Mouse (Mus musculus): ENCODE measurements at regions not wholly inside any gene's neighbourhood (a gene's known extent, or its start where the extent isn't known, plus 50 kb on each side); places are given as distances from the start of the nearest gene placed in this dataset.
"Not testable (repeated sequence)": the region's sequence is repeated elsewhere in the genome, so short reads cannot be mapped to it uniquely, and the experiment has no call there.

- in situ Hi-C loops (cut with MboI; ENCODE audit: low pct_ligation_motif_present, low pct_unique_long_range_greater_than_20kb, low sequenced_read_pairs) (no loop called here), dilution Hi-C loops (cut with MboI; ENCODE audit: extremely low pct_ligation_motif_present, extremely low pct_unique_long_range_greater_than_20kb, low sequenced_read_pairs) (no loop called here)
- no peaks in the 10 kb centered on the region for H3K79me2 ChIP-seq (replicated peaks; ENCODE audit: control insufficient read depth, extremely low read depth, insufficient read depth, poor library complexity, severe bottlenecking)
- H3K9me3 ChIP-seq (replicated peaks; ENCODE audit: low read length) = no peaks in the 10 kb centered on the region
- H3K4me2 ChIP-seq (ENCODE audit: insufficient read depth, low read depth, poor library complexity, severe bottlenecking) = no peak overlapping the region
- H3K4me1 ChIP-seq (ENCODE audit: control insufficient read depth in 1 of 2, insufficient read depth in 2 of 2) = no peaks in the 10 kb centered on the region; a peak in 1 of 4 replicates
- no peak for TF ChIP-seq MAX (IDR thresholded peaks at IDR 0.05; ENCODE audit: low read length)
- no peak overlapping the region for H3K4me3 ChIP-seq (replicated peaks in 1 of 3; ENCODE audit: low read depth in 2 of 3, low read length in 2 of 3, poor library complexity in 1 of 3)
- no peak overlapping the region for H3K27ac ChIP-seq (ENCODE audit: insufficient read depth, low read depth)
- H3K36me3 ChIP-seq (replicated peaks in 1 of 2; ENCODE audit: control insufficient read depth in 1 of 2, insufficient read depth in 1 of 2, low read length in 1 of 2) = no peaks in the 10 kb centered on the region
- no peak overlapping the region for H3K9ac ChIP-seq (ENCODE audit: insufficient read depth, low read depth)
- DNase-seq (ENCODE audit: extremely low read depth) = no peak
- no peaks in the 10 kb centered on the region for H3K27me3 ChIP-seq (replicated peaks)
These were observed 94.6 kb upstream of the Kcnmb2 start for GRCm38 (mm10) chr3:31807741-31808140.

GRCm38 (mm10) chr3:31809131-31809530, 93.2 kb upstream of the Kcnmb2 start:
- H3K4me3 ChIP-seq (replicated peaks in 1 of 3; ENCODE audit: low read depth in 2 of 3, low read length in 2 of 3, poor library complexity in 1 of 3); dilution Hi-C loops (cut with MboI; ENCODE audit: extremely low pct_ligation_motif_present, extremely low pct_unique_long_range_greater_than_20kb, low sequenced_read_pairs); DNase-seq (ENCODE audit: extremely low read depth); H3K9ac ChIP-seq (ENCODE audit: insufficient read depth, low read depth); H3K27me3 ChIP-seq (replicated peaks); H3K36me3 ChIP-seq (replicated peaks in 1 of 2; ENCODE audit: control insufficient read depth in 1 of 2, insufficient read depth in 1 of 2, low read length in 1 of 2); H3K27ac ChIP-seq (ENCODE audit: insufficient read depth, low read depth); H3K4me2 ChIP-seq (ENCODE audit: insufficient read depth, low read depth, poor library complexity, severe bottlenecking); in situ Hi-C loops (cut with MboI; ENCODE audit: low pct_ligation_motif_present, low pct_unique_long_range_greater_than_20kb, low sequenced_read_pairs); H3K9me3 ChIP-seq (replicated peaks; ENCODE audit: low read length); H3K79me2 ChIP-seq (replicated peaks; ENCODE audit: control insufficient read depth, extremely low read depth, insufficient read depth, poor library complexity, severe bottlenecking); H3K4me1 ChIP-seq (ENCODE audit: control insufficient read depth in 1 of 2, insufficient read depth in 2 of 2): not testable (repeated sequence)

GRCm38 (mm10) chr3:31811232-31811631, 91.1 kb upstream of the Kcnmb2 start:
- H3K4me2 ChIP-seq (ENCODE audit: insufficient read depth, low read depth, poor library complexity, severe bottlenecking) = no peak overlapping the region
- dilution Hi-C loops (cut with MboI; ENCODE audit: extremely low pct_ligation_motif_present, extremely low pct_unique_long_range_greater_than_20kb, low sequenced_read_pairs) = no loop called here
- no peak overlapping the region for H3K4me3 ChIP-seq (replicated peaks in 1 of 3; ENCODE audit: low read depth in 2 of 3, low read length in 2 of 3, poor library complexity in 1 of 3)
- H3K9ac ChIP-seq (ENCODE audit: insufficient read depth, low read depth) = no peak overlapping the region
- H3K27ac ChIP-seq (ENCODE audit: insufficient read depth, low read depth) = no peak overlapping the region
- TF ChIP-seq RCOR1 (conservative IDR thresholded peaks at IDR 0.05; ENCODE audit: low read depth, low read length) (no peak), CHD2 (IDR thresholded peaks at IDR 0.05; ENCODE audit: low read length) (no peak), JUND (conservative IDR thresholded peaks at IDR 0.05; ENCODE audit: low read depth, low read length) (no peak), TCF12 (IDR thresholded peaks at IDR 0.05; ENCODE audit: low read depth, low read length) (no peak), ZMIZ1 (IDR thresholded peaks at IDR 0.05; ENCODE audit: low read depth, low read length) (no peak), TBP (conservative IDR thresholded peaks at IDR 0.05; ENCODE audit: low read depth, low read length) (no peak), NRF1 (IDR thresholded peaks at IDR 0.05; ENCODE audit: low read depth, low read length) (no peak), ZKSCAN1 (IDR thresholded peaks at IDR 0.05; ENCODE audit: borderline replicate concordance, low read depth, low read length) (no peak), MAZ (IDR thresholded peaks at IDR 0.05; ENCODE audit: low read depth, low read length) (no peak), EP300 (IDR thresholded peaks at IDR 0.05; ENCODE audit: low read length) (no peak), ETS1 (conservative IDR thresholded peaks at IDR 0.05; ENCODE audit: low read depth, low read length) (no peak), MAX (IDR thresholded peaks at IDR 0.05; ENCODE audit: low read length) (no peak), RAD21 (IDR thresholded peaks at IDR 0.05; ENCODE audit: low read depth, low read length) (no peak), KAT2A (IDR thresholded peaks at IDR 0.05; ENCODE audit: insufficient replicate concordance, low read length) (no peak), MAFK (IDR thresholded peaks at IDR 0.05; ENCODE audit: insufficient replicate concordance, low read length) (no peak), MXI1 (IDR thresholded peaks at IDR 0.05; ENCODE audit: low read depth, low read length) (no peak), USF1 (IDR thresholded peaks at IDR 0.05; ENCODE audit: low read depth, low read length) (no peak)
- H3K9me3 ChIP-seq (replicated peaks; ENCODE audit: low read length) = no peaks in the 10 kb centered on the region
- no peaks in the 10 kb centered on the region for H3K36me3 ChIP-seq (replicated peaks in 1 of 2; ENCODE audit: control insufficient read depth in 1 of 2, insufficient read depth in 1 of 2, low read length in 1 of 2)
- no peaks in the 10 kb centered on the region for H3K27me3 ChIP-seq (replicated peaks)
- H3K79me2 ChIP-seq (replicated peaks; ENCODE audit: control insufficient read depth, extremely low read depth, insufficient read depth, poor library complexity, severe bottlenecking) = no peaks in the 10 kb centered on the region
- no peaks in the 10 kb centered on the region; a peak in 1 of 4 replicates for H3K4me1 ChIP-seq (ENCODE audit: control insufficient read depth in 1 of 2, insufficient read depth in 2 of 2)
- in situ Hi-C loops (cut with MboI; ENCODE audit: low pct_ligation_motif_present, low pct_unique_long_range_greater_than_20kb, low sequenced_read_pairs) = no loop called here
- DNase-seq (ENCODE audit: extremely low read depth) = no peak

All from CH12.LX (cell line).